29 mouse cellular contexts compared by ENCODE assay signal in genomic region chr6:32362421-32362820, GRCm38 (mm10).
DNase-seq lines count a peak whose midpoint lies in the region; ATAC-seq and TF ChIP-seq lines count a peak whose summit lies in the region.
"Had no signal": no experiment of that assay in that cellular context is flagged by ENCODE, and none has a peak within 500 bp of the region (broad histone marks: within the 10 kb centered on the region; RNA-seq: fewer than 3 reads in every experiment).

No protein-coding gene starts in this region.

- no peaks in the 10 kb centered on the region for H3K9me3 ChIP-seq in forebrain, embryonic 14.5 days (replicated peaks; ENCODE audit: control insufficient read depth, low read length)
- H3K9me3 ChIP-seq in forebrain, postnatal 0 days (ENCODE audit: low read length), result no peaks in the 10 kb centered on the region
- no peaks in the 10 kb centered on the region for H3K9me3 ChIP-seq in limb, embryonic 12.5 days
- H3K9me3 ChIP-seq in limb, embryonic 10.5 days (replicated peaks), result no peaks in the 10 kb centered on the region; the same call in 1 of the 2 replicates
- no peaks in the 10 kb centered on the region for H3K9me3 ChIP-seq in forebrain, embryonic 16.5 days (ENCODE audit: control insufficient read depth, low read length)
- no peaks in the 10 kb centered on the region for H3K9me3 ChIP-seq in midbrain, embryonic 16.5 days (replicated peaks; ENCODE audit: control insufficient read depth, low read length, poor library complexity, severe bottlenecking)
- H3K9me3 ChIP-seq: embryonic facial prominence, embryonic 10.5 days; embryonic facial prominence, embryonic 15.5 days; liver, embryonic 13.5 days; neural tube, embryonic 15.5 days; stomach, embryonic 15.5 days had no signal

- H3K9ac ChIP-seq in forebrain, embryonic 14.5 days (ENCODE audit: low read length), result no peak overlapping the region
- H3K9ac ChIP-seq in forebrain, postnatal 0 days, result no peak overlapping the region
- no peak overlapping the region for H3K9ac ChIP-seq in limb, embryonic 12.5 days (replicated peaks)
- no peak overlapping the region for H3K9ac ChIP-seq in forebrain, embryonic 16.5 days (replicated peaks; ENCODE audit: low read depth, low read length)
- no peak overlapping the region for H3K9ac ChIP-seq in midbrain, embryonic 16.5 days (ENCODE audit: low read depth, low read length)
- H3K9ac ChIP-seq: embryonic facial prominence, embryonic 15.5 days; liver, embryonic 13.5 days; neural tube, embryonic 15.5 days; stomach, embryonic 15.5 days had no signal

- H3K4me2 ChIP-seq in forebrain, embryonic 14.5 days (ENCODE audit: low read length), result no peak overlapping the region
- H3K4me2 ChIP-seq in forebrain, postnatal 0 days (ENCODE audit: low read depth), result no peak overlapping the region
- H3K4me2 ChIP-seq in limb, embryonic 12.5 days, result no peak overlapping the region
- H3K4me2 ChIP-seq in forebrain, embryonic 16.5 days (ENCODE audit: low read length), result no peak overlapping the region
- no peak overlapping the region for H3K4me2 ChIP-seq in midbrain, embryonic 16.5 days (ENCODE audit: low read length)
- H3K4me2 ChIP-seq: embryonic facial prominence, embryonic 15.5 days; heart, embryonic 11.5 days; liver, embryonic 13.5 days; neural tube, embryonic 15.5 days; stomach, embryonic 15.5 days had no signal

- TF ChIP-seq CTCF in forebrain, postnatal 0 days (IDR thresholded peaks at IDR 0.05; ENCODE audit: low read depth), result no peak

- H3K27me3 ChIP-seq in forebrain, embryonic 14.5 days (replicated peaks; ENCODE audit: control insufficient read depth, insufficient read depth, low read length), result no peaks in the 10 kb centered on the region
- H3K27me3 ChIP-seq in forebrain, postnatal 0 days (ENCODE audit: insufficient read depth, low read length), result no peaks in the 10 kb centered on the region
- peaks cover 12% of the 10 kb centered on the region for H3K27me3 ChIP-seq in limb, embryonic 12.5 days
- no peaks in the 10 kb centered on the region for H3K27me3 ChIP-seq in limb, embryonic 10.5 days (ENCODE audit: low read depth, poor library complexity, severe bottlenecking)
- no peaks in the 10 kb centered on the region for H3K27me3 ChIP-seq in forebrain, embryonic 16.5 days (replicated peaks; ENCODE audit: control insufficient read depth, insufficient read depth, low read length)
- H3K27me3 ChIP-seq in midbrain, embryonic 16.5 days (ENCODE audit: control insufficient read depth, insufficient read depth, low read depth, low read length), result no peaks in the 10 kb centered on the region
- H3K27me3 ChIP-seq: embryonic facial prominence, embryonic 15.5 days; liver, embryonic 13.5 days; neural tube, embryonic 15.5 days; Patski; stomach, embryonic 15.5 days had no signal

- no peak for DNase-seq in forebrain, embryonic 14.5 days (ENCODE audit: low spot score)
- no peak for DNase-seq in forebrain, postnatal 0 days
- no peak for DNase-seq in limb, embryonic 10.5 days (ENCODE audit: low spot score)
- no peak for DNase-seq in embryo, embryonic 10 days (ENCODE audit: low spot score)
- DNase-seq: adrenal gland, postnatal 14 days; cerebellum, adult 18-20 months; cerebellum, postnatal 10 days; gastrocnemius, postnatal 25 days; heart, adult 11 months; heart, postnatal 36 days; kidney, adult 11 months; kidney, postnatal 14 days; layer of hippocampus, adult 9-11 months; liver, embryonic 13.5 days; lung, adult 18-20 months; lung, postnatal 10 days; retina, postnatal 1 day; right cerebral cortex, postnatal 14 days had no signal

- peaks cover 6% of the 10 kb centered on the region for H3K4me1 ChIP-seq in forebrain, embryonic 14.5 days (ENCODE audit: control insufficient read depth, insufficient read depth, low read length)
- H3K4me1 ChIP-seq in forebrain, postnatal 0 days (ENCODE audit: insufficient read depth), result peaks cover 5% of the 10 kb centered on the region; the same call in 1 of the 2 replicates
- peaks cover 50% of the 10 kb centered on the region for H3K4me1 ChIP-seq in limb, embryonic 12.5 days (replicated peaks)
- H3K4me1 ChIP-seq in limb, embryonic 10.5 days, result peaks cover 36% of the 10 kb centered on the region
- H3K4me1 ChIP-seq in forebrain, embryonic 16.5 days (replicated peaks; ENCODE audit: control insufficient read depth, insufficient read depth, low read length), result peaks cover 35% of the 10 kb centered on the region
- H3K4me1 ChIP-seq in midbrain, embryonic 16.5 days (ENCODE audit: control insufficient read depth, insufficient read depth, low read length), result peaks cover 15% of the 10 kb centered on the region
- H3K4me1 ChIP-seq: liver, embryonic 13.5 days; stomach, embryonic 15.5 days had no signal

- ATAC-seq in forebrain, embryonic 14.5 days, result peak; percentile 69; the same call in 1 of the 2 replicates
- no peak; the same call in 1 of the 2 replicates for ATAC-seq in forebrain, postnatal 0 days
- no peak for ATAC-seq in limb, embryonic 12.5 days (ENCODE audit: insufficient number of reproducible peaks, insufficient read depth, low FRiP score, low TSS enrichment, low read depth)
- ATAC-seq in forebrain, embryonic 16.5 days, result peak; percentile 49
- 0 out of 2 replicates have a peak, but pooled peaks have one; percentile 40 for ATAC-seq in midbrain, embryonic 16.5 days
- ATAC-seq: inflammation-experienced regulatory T-cells, adult 6 months; Patski had no signal

- no peaks in the 10 kb centered on the region for H3K36me3 ChIP-seq in forebrain, embryonic 14.5 days (ENCODE audit: control insufficient read depth, insufficient read depth, low read length)
- no peaks in the 10 kb centered on the region for H3K36me3 ChIP-seq in forebrain, postnatal 0 days (ENCODE audit: insufficient read depth)
- no peaks in the 10 kb centered on the region for H3K36me3 ChIP-seq in limb, embryonic 12.5 days
- no peaks in the 10 kb centered on the region for H3K36me3 ChIP-seq in limb, embryonic 10.5 days
- no peaks in the 10 kb centered on the region for H3K36me3 ChIP-seq in forebrain, embryonic 16.5 days (ENCODE audit: control insufficient read depth, insufficient read depth)
- H3K36me3 ChIP-seq in midbrain, embryonic 16.5 days (ENCODE audit: control insufficient read depth, insufficient read depth, low read length), result no peaks in the 10 kb centered on the region
- H3K36me3 ChIP-seq: embryonic facial prominence, embryonic 10.5 days; embryonic facial prominence, embryonic 15.5 days; liver, embryonic 13.5 days; neural tube, embryonic 15.5 days; stomach, embryonic 15.5 days had no signal

- H3K4me3 ChIP-seq in forebrain, embryonic 14.5 days (ENCODE audit: low read depth, low read length), result no peak overlapping the region
- no peak overlapping the region for H3K4me3 ChIP-seq in forebrain, postnatal 0 days (ENCODE audit: low read depth, low read length)
- H3K4me3 ChIP-seq in limb, embryonic 12.5 days (replicated peaks), result no peak overlapping the region
- no peak overlapping the region for H3K4me3 ChIP-seq in limb, embryonic 10.5 days
- H3K4me3 ChIP-seq in forebrain, embryonic 16.5 days (replicated peaks; ENCODE audit: low read length), result no peak overlapping the region
- H3K4me3 ChIP-seq in midbrain, embryonic 16.5 days (ENCODE audit: low read depth, low read length), result no peak overlapping the region
- H3K4me3 ChIP-seq: embryonic facial prominence, embryonic 10.5 days; embryonic facial prominence, embryonic 15.5 days; liver, embryonic 13.5 days; neural tube, embryonic 15.5 days; stomach, embryonic 15.5 days had no signal

- 74% methylated on average over 4 of the region's 4 CpGs for WGBS in forebrain, embryonic 14.5 days
- WGBS in forebrain, postnatal 0 days, result 63% methylated on average over 4 of the region's 4 CpGs
- WGBS in limb, embryonic 12.5 days, result 91% methylated on average over 4 of the region's 4 CpGs
- WGBS in limb, embryonic 10.5 days, result 95% methylated on average over 4 of the region's 4 CpGs
- 64% methylated on average over 4 of the region's 4 CpGs for WGBS in forebrain, embryonic 16.5 days
- 60% methylated on average over 4 of the region's 4 CpGs for WGBS in midbrain, embryonic 16.5 days

- H3K27ac ChIP-seq in forebrain, embryonic 14.5 days (ENCODE audit: low read depth, low read length), result no peak overlapping the region
- H3K27ac ChIP-seq in forebrain, postnatal 0 days (ENCODE audit: low read depth, low read length), result no peak overlapping the region
- 0 out of 2 replicates have a peak overlapping the region, but pooled peaks have one; percentile 42 for H3K27ac ChIP-seq in limb, embryonic 12.5 days
- no peak overlapping the region for H3K27ac ChIP-seq in limb, embryonic 10.5 days
- no peak overlapping the region for H3K27ac ChIP-seq in forebrain, embryonic 16.5 days (ENCODE audit: low read length)
- H3K27ac ChIP-seq in midbrain, embryonic 16.5 days (ENCODE audit: low read length), result no peak overlapping the region
- H3K27ac ChIP-seq: embryonic facial prominence, embryonic 10.5 days; embryonic facial prominence, embryonic 15.5 days; liver, embryonic 13.5 days; macrophage; neural tube, embryonic 15.5 days; stomach, embryonic 15.5 days had no signal

Comparison
In these comparisons a context has a peak if more than half of its experiments do, and no peak if none do; other contexts are left out.
1. ATAC-seq: peak in forebrain, embryonic 14.5 days (single experiment), forebrain, embryonic 16.5 days (single experiment) and midbrain, embryonic 16.5 days (single experiment); none in forebrain, postnatal 0 days (single experiment) and limb, embryonic 12.5 days (single experiment).